Mouse (Mus musculus): ENCODE results near the gene Igf2r. TPM values are rescaled to one million over a fixed set of nuclear protein-coding genes. Genes with fewer than 3 reads are reported as not detected.

Gene Igf2r
- polyA plus RNA-seq, 1 experiment from 2014 or later: 6.5 TPM

DNA sequence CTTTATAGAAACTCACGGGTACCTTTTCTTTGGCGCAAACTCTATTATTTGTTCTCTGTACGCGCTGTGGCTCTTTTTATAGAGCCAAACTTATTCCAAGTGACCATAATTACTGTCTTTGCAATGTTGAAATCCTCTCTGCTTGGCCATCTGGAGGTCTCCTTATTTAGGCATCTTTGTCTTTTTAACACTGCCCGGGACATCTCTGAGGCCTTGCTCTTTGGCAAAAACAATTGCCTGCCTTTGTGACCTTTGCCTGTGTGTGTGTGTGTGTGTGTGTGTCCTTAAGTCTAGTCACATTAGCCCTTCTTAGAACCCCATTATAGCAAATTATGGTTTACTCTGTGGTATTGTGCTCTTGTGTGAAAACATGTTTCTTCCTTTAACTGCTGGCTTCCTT lies 124.0 kb downstream of the Igf2r start:
- H3K9ac ChIP-seq (replicated peaks): no peak overlapping the region
- H3K4me1 ChIP-seq (ENCODE audit: insufficient read depth): no peaks in the 10 kb centered on the region
- H3K4me3 ChIP-seq (ENCODE audit: low read depth, low read length): no peak overlapping the region
- no peak for ATAC-seq
- H3K4me2 ChIP-seq (ENCODE audit: low read depth, low read length): no peak overlapping the region
- no peaks in the 10 kb centered on the region for H3K36me3 ChIP-seq (replicated peaks; ENCODE audit: insufficient read depth, low read length)
- H3K27me3 ChIP-seq (ENCODE audit: insufficient read depth, low read length): no peaks in the 10 kb centered on the region
- H3K27ac ChIP-seq (ENCODE audit: low read depth): no peak overlapping the region
- TF ChIP-seq CTCF (IDR thresholded peaks at IDR 0.05; ENCODE audit: low read depth): no peak
- TF ChIP-seq EP300 (IDR thresholded peaks at IDR 0.05; ENCODE audit: low read depth): no peak
- 86% methylated on average over 5 of the region's 5 CpGs for WGBS (ENCODE audit: insufficient replicate concordance)
- no peaks in the 10 kb centered on the region for H3K9me3 ChIP-seq (ENCODE audit: low read length)
- DNase-seq: no peak

GRCm38 (mm10) chr17:12641087-12641486 lies 128.4 kb downstream of the Igf2r start:
- Histone ChIP-seq H3K4me1 (ENCODE audit: insufficient read depth) (no peaks in the 10 kb centered on the region), H3K36me3 (replicated peaks; ENCODE audit: insufficient read depth, low read length) (no peaks in the 10 kb centered on the region), H3K9ac (replicated peaks) (no peak overlapping the region), H3K27ac (ENCODE audit: low read depth) (no peak overlapping the region), H3K4me3 (ENCODE audit: low read depth, low read length) (no peak overlapping the region), H3K4me2 (ENCODE audit: low read depth, low read length) (no peak overlapping the region), H3K27me3 (ENCODE audit: insufficient read depth, low read length) (0 out of 2 replicates have a peak, but pooled peaks cover 6% of the 10 kb centered on the region), H3K9me3 (ENCODE audit: low read length) (0 out of 2 replicates have a peak, but pooled peaks cover 2% of the 10 kb centered on the region)
- 65% methylated on average over 4 of the region's 4 CpGs for WGBS (ENCODE audit: insufficient replicate concordance)
- no peak for TF ChIP-seq CTCF (IDR thresholded peaks at IDR 0.05; ENCODE audit: low read depth)
- ATAC-seq (no peak), DNase-seq (no peak)

DNA sequence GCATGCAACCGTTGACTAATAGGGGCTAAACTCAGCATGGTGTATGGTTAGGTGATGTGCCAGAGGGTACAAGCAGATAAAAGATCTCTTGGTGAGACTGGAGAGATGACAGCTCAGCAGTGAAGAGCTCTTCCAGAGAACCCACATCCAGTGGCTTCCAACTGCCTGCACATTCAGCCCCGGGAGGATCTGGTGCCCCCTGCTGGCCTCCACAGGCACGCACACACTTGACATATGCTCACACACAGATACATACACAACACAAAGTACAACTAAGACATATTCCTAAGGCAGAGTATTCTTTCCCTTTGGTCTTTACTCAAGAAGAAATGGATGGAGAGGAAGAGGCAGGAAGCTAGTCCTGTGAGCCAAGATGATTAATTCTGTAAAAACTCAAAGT lies 129.9 kb downstream of the Igf2r start:
- Histone ChIP-seq H3K36me3 (replicated peaks; ENCODE audit: insufficient read depth, low read length) (no peaks in the 10 kb centered on the region), H3K9ac (replicated peaks) (no peak overlapping the region), H3K4me3 (ENCODE audit: low read depth, low read length) (no peak overlapping the region), H3K9me3 (ENCODE audit: low read length) (0 out of 2 replicates have a peak, but pooled peaks cover 2% of the 10 kb centered on the region), H3K27ac (ENCODE audit: low read depth) (no peak overlapping the region), H3K4me2 (ENCODE audit: low read depth, low read length) (no peak overlapping the region), H3K27me3 (ENCODE audit: insufficient read depth, low read length) (0 out of 2 replicates have a peak, but pooled peaks cover 8% of the 10 kb centered on the region), H3K4me1 (ENCODE audit: insufficient read depth) (no peaks in the 10 kb centered on the region)
- WGBS (ENCODE audit: insufficient replicate concordance): 92% methylated on average over 3 of the region's 3 CpGs
- TF ChIP-seq CTCF (IDR thresholded peaks at IDR 0.05; ENCODE audit: low read depth) (peak; percentile 33), EP300 (IDR thresholded peaks at IDR 0.05; ENCODE audit: low read depth) (no peak)
- DNase-seq (no peak), ATAC-seq (no peak)

DNA sequence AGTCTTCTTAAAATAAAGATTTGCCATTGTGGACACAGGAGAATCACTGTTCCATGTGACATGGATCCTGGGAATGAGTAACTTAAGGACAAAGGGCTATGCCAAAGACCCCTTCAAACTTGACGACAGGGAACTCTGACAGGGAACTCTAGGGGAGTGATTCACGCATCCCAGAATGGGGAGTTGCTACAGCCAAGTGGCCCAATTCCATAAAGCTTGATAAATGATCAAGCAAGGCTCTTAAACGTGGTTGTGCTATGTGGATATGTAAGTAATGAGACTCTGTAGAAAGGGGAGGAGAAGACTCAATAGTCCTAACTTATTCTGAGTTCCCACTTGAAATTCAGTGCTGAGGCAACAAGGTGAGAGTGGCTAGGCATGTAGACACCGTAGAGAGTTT lies 134.7 kb downstream of the Igf2r start:
- DNase-seq (no peak), ATAC-seq (no peak)
- no peak overlapping the region for H3K4me3 ChIP-seq (ENCODE audit: low read depth, low read length)
- H3K9me3 ChIP-seq (ENCODE audit: low read length): 0 out of 2 replicates have a peak, but pooled peaks cover 2% of the 10 kb centered on the region
- 0 out of 2 replicates have a peak, but pooled peaks cover 8% of the 10 kb centered on the region for H3K27me3 ChIP-seq (ENCODE audit: insufficient read depth, low read length)
- no peak overlapping the region for H3K9ac ChIP-seq (replicated peaks)
- 56% methylated on average over 4 of the region's 4 CpGs for WGBS (ENCODE audit: insufficient replicate concordance)
- no peaks in the 10 kb centered on the region for H3K4me1 ChIP-seq (ENCODE audit: insufficient read depth)
- H3K36me3 ChIP-seq (replicated peaks; ENCODE audit: insufficient read depth, low read length): no peaks in the 10 kb centered on the region
- TF ChIP-seq CTCF (IDR thresholded peaks at IDR 0.05; ENCODE audit: low read depth): no peak
- H3K4me2 ChIP-seq (ENCODE audit: low read depth, low read length): no peak overlapping the region
- no peak overlapping the region for H3K27ac ChIP-seq (ENCODE audit: low read depth)

Other genes with a start within 250 kb of the Igf2r start
- gene Slc22a2, start 185.5 kb downstream of the Igf2r start, polyA plus RNA-seq (2015; fragmentation: Nextera tagmentation; extraction: Ambion mirVana): 0.06 and 0.08 TPM in 2 replicates
- 6.1 and 11.7 TPM in 2 replicates for gene Slc22a1, start 93.8 kb downstream of the Igf2r start, polyA plus RNA-seq (2015; fragmentation: Nextera tagmentation; extraction: Ambion mirVana)
- gene Mas1, start 98.5 kb upstream of the Igf2r start, polyA plus RNA-seq (2015; fragmentation: Nextera tagmentation; extraction: Ambion mirVana): 0.12 and 0.28 TPM in 2 replicates
- not detected in 2 replicates for gene Mrgprh, start 106.4 kb upstream of the Igf2r start, polyA plus RNA-seq (2015; fragmentation: Nextera tagmentation; extraction: Ambion mirVana)
- 0.47 and 0.95 TPM in 2 replicates for gene Pnldc1, start 140.6 kb upstream of the Igf2r start, polyA plus RNA-seq (2015; fragmentation: Nextera tagmentation; extraction: Ambion mirVana)
- 136 TPM in 2 replicates for gene Tcp1, start 146.0 kb upstream of the Igf2r start, polyA plus RNA-seq (2015; fragmentation: Nextera tagmentation; extraction: Ambion mirVana)
- gene Mrpl18, start 146.7 kb upstream of the Igf2r start, polyA plus RNA-seq (2015; fragmentation: Nextera tagmentation; extraction: Ambion mirVana): 72.2 and 81.0 TPM in 2 replicates
- gene Acat3, start 170.9 kb upstream of the Igf2r start, polyA plus RNA-seq (2015; fragmentation: Nextera tagmentation; extraction: Ambion mirVana): 38.4 and 38.8 TPM in 2 replicates
- 36.4 and 39.1 TPM in 2 replicates for gene Acat2, start 191.1 kb upstream of the Igf2r start, polyA plus RNA-seq (2015; fragmentation: Nextera tagmentation; extraction: Ambion mirVana)
- 49.2 and 54.6 TPM in 2 replicates for gene Wtap, start 224.5 kb upstream of the Igf2r start, polyA plus RNA-seq (2015; fragmentation: Nextera tagmentation; extraction: Ambion mirVana)
- 200 and 212 TPM in 2 replicates for gene Sod2, start 237.2 kb upstream of the Igf2r start, polyA plus RNA-seq (2015; fragmentation: Nextera tagmentation; extraction: Ambion mirVana)